Mouse (Mus musculus) v-Abl transformed pro-B cells (cell line): ENCODE results near the gene Lgals3bp.

Experiments
- in situ Hi-C, 2 experiments: fragments of 400-800 bp; cut with MboI; formaldehyde crosslinking; loops; one replicate each; pipeline ENCODE4 v1.15.1; 2025; ENCODE audit not compliant: unreplicated experiment in 2 of 2

Lgals3bp gene

DNA sequence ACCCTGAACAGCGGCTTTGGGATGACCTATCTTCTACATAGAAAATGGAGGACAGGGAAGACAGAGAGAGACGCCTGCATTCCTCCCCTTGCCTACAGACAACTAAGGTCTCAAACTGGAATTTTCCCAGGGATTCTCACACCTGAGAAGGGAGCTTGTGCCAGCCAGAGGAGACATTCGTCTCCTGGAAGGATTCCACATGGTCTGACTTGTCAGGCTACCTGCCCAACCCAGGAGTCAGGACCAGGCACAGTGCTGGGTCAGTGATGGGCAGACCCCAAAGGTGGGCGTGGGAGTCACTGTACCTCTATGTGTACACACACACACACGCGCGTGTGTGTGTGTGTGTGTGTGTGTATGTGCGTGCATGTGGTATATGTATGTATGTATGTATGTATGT is 3.4 kb upstream of the Lgals3bp start:
- in situ Hi-C loops = no loop called here

DNA sequence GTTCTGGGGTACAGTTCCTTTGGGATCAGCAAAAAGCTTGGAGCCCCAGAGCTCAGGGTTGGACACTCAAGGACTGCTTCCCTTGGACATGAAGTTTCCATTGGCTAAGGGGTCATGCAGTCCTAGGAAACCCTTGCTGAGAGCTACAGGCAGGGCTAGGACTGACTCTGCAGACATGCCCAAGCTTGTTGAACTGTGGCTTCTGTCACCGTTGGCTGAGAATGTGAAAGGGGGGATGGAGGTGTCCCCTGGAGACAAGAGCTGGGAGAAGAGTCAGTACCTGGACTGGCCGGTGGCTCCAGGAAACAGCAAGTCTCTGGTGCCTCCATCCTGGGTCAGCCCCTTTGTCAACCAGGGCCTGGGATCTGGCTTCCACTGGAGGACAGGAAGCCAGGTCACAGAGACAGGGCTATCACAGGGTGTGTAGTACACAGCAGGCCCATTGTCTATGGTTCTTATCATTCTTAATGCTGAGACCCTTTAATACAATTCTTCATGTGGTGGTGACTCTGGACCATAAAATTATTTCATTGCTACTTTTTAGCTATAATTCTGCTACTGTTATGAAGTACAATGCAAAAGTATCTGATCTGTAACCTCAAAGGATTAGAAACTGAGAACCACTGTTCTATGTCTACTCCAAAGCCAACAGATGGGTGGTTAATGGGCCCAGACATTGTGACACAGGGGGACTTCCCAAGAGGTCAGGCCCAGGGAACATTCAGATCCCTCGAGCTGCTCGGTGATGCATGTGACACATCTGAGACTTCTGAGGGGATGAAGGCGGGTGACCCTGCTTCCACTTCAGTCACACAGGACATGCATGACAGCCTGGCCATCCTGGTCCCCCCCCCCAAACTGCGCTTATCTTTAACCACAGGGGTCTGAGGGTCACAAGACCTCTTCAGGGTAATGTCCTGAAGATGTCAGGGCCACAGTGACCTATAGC is 2.3 kb upstream of the Lgals3bp start:
- in situ Hi-C loops = no loop called here

DNA sequence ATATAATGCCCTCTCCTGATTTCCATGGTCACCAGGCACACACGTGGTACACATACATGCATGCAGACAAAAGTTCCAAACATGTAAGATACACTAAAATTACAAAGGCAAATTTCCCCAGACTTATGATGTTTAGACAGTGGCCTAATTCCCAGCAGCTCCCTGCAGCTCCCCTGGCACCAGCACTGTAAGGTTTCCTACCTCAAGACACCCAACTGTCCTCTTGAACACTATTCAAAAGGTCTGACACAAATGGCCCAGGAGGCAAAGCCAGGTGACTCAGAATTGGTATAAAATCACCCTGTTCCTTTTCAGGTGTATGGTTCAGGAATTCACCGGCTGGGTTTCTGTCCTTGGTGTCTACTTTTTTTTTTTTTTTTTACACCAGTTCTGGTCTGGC is 1.3 kb upstream of the Lgals3bp start:
- in situ Hi-C loops = no loop called here

DNA sequence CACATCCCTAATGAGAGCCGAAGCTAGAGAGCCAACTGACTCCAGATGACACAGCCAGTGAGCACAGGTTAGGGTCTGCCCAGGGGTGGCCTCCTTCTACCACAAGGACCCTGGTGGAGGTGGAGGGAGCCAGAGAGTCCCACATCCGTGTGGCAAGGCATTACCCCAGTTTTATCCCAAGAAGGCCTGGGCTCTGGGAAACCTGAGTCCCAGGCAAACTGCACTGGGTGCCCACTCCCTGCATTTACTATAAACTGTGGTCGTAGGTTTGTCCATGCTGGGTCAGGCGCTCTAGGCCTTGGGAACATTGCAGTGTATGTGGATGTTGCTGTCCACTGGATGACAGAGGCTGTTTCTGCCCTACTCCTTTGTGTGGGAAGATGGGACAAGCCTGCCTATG is 697 bp downstream of the Lgals3bp start:
- in situ Hi-C loops = no loop called here

DNA sequence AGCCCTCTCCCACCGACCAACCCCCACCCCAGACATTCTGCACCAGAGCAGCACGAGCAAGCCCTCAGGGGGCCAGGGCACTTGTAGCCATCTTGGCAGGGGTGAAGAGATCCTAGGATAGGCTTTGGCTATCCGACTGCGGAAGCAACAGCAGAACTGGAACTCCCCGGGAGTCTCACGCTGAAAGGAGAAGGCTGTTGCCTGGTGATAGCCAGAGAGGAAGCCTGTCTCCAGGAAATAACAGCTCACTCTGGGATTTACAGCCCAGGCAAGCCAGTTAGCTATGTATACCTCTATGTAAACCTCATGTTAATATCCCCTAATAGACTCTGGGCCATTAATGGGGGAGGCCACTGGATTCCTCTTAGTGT is 1.3 kb downstream of the Lgals3bp start:
- in situ Hi-C loops = no loop called here

DNA sequence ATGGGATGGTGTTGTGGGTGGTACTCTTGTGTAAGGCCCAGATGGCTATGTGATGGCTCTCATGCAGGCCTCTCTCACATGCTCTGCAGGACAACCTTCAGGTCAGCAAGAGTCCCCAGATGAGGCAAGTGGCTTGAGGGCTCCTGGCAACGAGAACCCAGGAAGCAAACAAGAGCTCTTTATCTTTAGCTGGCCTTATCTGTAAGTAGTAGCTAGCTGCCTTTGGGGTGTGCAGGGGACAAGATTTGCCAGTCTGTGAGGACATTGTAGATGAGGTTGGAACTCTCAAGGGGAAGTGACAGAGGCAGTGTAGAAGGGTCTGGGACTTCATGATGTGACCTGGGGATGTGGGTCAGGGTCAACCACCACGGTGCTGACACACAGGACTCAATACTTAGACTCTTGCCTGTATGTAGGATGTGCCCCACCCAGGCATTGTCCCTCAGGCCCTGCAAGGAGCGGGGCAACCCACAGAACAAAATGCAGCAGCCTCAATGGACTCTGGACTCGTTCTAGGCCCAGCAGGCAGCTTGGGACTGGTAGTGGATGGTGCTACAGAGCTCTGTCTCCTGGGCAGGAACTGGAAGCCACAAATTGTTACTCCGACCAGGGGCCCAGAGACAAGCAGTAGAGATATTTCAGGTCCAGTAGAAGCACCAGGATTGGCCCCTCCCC is 1.9 kb downstream of the Lgals3bp start:
- in situ Hi-C loops = loop anchor here in 1 of 2 experiments (25.0 kb wide), 1 partner anchor 538 kb away; the partner anchor contains the start of genes Tha1 and Tmem235

DNA sequence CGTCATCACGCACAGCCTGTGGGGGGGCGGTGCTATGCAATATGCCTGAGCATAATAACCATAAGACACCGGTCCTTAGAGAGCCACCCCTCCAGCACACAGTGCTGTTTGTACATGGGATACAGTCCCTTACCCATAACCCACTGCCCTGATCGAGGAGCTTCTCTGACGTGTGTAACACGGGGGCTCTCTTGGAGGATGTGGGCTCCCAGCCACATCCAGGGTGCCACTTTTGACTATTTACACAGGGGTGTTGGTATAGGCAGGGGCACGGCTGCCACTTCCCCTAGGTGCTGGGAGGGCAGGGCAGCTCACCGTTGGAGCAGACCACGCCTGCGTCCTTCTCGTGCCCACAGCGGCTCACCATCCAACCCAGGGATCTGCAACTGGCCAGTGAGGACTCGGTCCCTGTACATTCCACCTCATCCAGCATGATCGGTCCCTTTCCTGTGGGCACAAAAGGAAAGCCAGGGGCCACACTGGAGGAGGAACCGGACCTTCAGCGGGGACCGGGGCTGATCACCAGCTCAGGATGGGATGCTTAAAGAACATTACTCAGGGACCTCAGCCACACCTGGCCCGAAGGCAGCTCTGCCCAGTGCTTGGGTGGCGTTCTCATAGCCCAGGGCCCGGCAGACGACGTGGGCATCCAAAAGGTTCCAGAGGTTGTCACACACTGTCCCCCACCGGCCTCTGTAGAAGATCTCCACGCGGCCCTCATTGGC is 3.9 kb downstream of the Lgals3bp start:
- in situ Hi-C loops = loop anchor here in 1 of 2 experiments (25.0 kb wide), 1 partner anchor 536 kb away; the partner anchor contains the start of genes Tha1 and Tmem235

DNA sequence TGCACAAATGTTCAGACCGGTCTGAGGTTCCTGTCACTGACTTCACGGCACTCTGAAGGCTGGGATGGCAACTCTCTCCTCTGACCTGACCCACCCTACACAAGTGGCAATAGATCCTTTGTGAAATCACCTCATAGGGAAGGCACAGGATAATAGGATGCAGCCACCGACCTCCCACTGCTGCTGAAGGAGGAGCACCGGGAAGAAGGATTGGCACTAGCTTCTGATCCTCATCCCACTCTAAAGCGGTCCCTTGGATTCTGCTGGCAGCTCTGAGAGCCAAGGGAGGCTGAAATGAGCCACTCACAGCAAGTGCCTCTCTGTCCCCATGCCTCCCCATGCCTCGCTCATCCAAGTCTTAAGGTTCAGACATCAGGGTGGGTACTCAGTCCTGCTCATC is 7.4 kb downstream of the Lgals3bp start:
- in situ Hi-C loops = loop anchor here in 1 of 2 experiments (25.0 kb wide), 1 partner anchor 532 kb away; the partner anchor contains the start of genes Tha1 and Tmem235

DNA sequence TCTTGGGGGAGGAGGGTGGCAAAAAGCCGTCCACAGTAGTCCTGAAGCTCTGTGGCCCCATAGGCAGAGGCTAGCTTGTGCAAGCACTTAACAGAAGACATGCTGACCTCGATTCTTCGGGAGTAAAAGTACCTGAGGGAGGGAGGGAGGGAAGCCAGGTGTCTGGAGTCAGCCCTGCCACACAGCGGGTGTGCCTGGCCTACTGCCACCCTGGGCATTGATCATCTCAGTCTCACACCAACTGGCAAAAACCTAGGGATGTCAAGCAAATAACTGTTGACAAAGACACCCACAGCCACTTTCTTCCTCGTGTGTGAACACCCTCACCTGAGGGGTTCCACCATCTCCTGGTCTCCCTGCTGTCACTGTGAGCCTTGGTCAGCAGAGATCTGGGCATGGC is 7.9 kb downstream of the Lgals3bp start:
- in situ Hi-C loops = loop anchor here in 1 of 2 experiments (25.0 kb wide), 1 partner anchor 532 kb away; the partner anchor contains the start of genes Tha1 and Tmem235

DNA sequence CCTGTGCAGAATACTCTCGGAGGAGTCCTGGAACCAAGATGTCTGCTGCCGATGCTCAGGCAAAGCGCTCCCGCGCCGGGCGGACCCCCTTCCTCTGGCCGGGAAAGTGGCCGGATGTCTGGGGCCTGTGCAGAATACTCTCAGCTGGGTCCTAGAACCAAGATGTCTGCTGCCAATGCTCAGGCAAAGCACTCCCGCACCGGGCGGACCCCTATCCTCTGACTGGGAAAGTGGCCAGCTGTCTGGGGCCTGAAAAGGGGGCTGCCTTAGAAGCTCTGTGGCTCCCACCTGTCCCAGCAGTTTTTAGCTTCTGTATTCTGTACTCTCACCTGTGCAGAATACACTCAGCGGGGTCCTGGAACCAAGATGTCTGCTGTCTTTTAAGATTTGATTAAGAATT is 14.1 kb downstream of the Lgals3bp start:
- in situ Hi-C loops = loop anchor here in 1 of 2 experiments (25.0 kb wide), 1 partner anchor 526 kb away; the partner anchor contains the start of genes Tha1 and Tmem235

DNA sequence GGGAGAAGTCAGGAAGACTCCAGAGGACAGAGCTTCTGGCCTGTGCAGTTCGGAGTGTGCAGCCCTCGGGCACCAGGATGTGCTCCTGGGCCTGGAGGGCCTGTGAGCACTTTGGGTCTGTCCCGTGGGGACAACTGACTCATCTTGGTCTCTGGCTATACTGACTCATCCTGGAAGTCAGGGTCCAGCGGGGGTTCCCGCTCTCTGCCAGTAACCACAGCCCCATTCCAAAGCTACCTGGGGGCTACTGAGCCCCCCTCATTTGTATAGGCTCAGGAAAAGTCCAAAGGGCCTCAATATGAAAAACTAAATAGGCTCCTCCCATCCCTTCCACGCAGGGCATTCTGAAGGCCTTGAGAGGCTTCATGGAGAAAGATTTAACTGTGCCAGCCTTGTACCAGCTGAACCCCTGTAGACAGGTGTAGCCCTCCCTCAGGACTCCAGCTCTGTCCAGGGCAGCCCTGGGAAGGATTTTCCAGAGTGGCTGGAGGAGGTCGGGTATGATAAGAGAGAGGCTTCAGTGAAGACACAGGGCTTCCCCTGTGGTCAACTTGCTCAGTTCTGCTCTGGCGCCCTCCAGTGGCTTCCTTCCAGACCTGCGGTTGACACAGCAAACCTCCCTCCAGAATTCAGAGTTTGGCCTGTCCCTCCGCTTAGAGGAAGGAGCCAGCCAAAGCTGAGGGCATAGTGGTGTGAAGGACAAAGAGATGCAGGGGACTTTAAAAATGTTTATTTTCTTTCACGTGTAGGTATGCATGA is 22.5 kb downstream of the Lgals3bp start:
- in situ Hi-C loops = loop anchor here (5.0 to 25.0 kb wide), 2 partner anchors 297 to 517 kb away; partner anchors contain the start of genes Tha1 (in 1 of the 2) and Tmem235 (in 1 of the 2)

DNA sequence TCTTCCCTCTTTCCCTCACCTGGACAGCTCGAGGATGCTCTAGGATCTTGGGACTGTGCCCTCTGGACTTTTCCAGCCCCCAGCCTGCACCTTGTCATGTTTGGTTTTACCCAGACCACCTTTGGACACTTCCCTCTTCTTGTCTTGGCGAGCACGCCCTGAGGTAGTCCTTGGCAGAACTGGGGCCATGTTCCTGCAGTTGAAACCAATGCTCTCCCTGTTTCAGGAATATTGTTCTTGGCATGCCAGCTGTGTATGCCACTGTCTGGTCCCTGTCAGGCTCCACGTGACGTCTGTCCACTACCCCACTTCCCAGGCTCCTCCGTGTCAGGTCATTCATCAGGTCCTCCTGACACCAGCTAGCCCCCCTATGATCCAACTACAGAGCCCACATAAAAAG is 23.2 kb downstream of the Lgals3bp start:
- in situ Hi-C loops = loop anchor here (5.0 to 25.0 kb wide), 2 partner anchors 296 to 516 kb away; partner anchors contain the start of genes Tha1 (in 1 of the 2) and Tmem235 (in 1 of the 2)

DNA sequence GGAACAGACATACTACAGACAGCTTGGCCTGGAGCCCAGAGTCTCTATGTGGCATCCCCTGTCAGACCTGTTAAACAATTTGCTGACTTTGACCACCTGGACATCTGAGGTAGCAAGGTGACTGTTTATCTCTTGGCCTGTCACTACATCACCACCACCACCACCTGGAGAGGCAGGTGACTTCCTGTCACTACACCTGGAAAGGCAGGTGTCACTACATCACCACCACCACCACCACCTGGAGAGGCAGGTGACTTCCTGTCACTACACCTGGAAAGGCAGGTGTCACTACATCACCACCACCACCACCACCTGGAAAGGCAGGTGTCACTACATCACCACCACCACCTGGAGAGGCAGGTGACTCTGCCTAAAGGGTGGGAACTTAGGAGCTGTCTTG is 25.6 kb downstream of the Lgals3bp start:
- in situ Hi-C loops = loop anchor here (5.0 to 25.0 kb wide), 2 partner anchors 294 to 514 kb away; partner anchors contain the start of genes Tha1 (in 1 of the 2) and Tmem235 (in 1 of the 2)

DNA sequence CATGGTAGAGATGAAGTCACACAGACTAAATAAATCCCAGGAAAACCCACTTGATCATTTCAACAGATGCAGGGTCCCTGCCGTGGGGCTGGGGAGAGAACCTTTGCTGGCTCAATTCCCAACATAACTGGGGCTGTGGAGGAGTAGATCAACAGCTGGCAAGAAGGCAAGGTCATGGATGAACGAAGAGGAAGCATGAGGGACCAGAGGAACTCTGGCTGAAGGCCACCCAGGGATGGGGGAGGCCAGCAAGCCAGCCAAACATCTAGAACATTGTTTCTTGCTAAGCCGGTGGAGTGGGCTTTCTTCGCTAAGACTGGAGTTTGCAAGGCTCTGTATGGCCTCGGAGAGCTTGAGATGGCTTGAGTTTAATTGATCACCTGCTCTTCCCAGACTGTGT is 26.0 kb downstream of the Lgals3bp start:
- in situ Hi-C loops = loop anchor here (5.0 to 25.0 kb wide), 2 partner anchors 294 to 514 kb away; partner anchors contain the start of genes Tha1 (in 1 of the 2) and Tmem235 (in 1 of the 2)

DNA sequence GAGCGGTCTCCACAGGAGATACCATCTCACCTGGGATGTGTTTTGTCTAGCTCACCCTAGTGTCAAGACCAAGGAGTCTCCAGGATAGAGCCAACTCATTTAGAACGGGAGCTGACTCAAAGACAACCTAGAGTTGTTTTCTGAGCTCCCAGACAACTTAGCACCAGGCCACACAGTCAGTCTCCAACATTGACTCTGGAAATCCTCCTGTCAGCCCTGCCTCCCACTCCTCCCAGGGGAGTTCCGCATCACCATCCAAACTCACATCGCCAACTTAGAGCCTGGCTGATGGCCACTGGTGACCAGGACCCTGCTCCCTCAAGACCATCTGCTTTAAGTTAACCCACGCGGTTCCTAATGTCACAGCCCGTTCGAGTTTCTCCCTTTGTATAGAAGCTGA is 26.4 kb downstream of the Lgals3bp start:
- in situ Hi-C loops = loop anchor here (5.0 to 25.0 kb wide), 2 partner anchors 293 to 513 kb away; partner anchors contain the start of genes Tha1 (in 1 of the 2) and Tmem235 (in 1 of the 2)

DNA sequence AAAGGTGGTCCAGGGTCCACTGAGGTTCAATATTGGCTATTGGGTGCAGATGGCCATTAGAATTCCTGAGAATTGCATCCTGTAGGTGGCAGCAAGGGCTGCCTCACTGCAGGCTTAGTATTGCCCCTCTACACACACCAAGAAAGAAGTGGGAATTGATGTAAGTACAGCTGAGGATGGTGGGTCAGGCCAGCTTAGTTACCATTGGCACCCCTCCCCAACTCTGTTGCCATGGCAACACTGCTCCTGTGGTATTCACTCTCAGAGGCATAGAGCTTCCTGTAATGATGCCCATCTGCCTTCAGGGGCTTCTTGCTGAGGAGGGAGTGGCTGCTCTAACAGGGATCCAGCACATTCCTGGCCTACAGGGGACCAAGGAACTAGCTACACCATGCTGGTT is 26.9 kb downstream of the Lgals3bp start:
- in situ Hi-C loops = loop anchor here (5.0 to 25.0 kb wide), 2 partner anchors 293 to 513 kb away; partner anchors contain the start of genes Tha1 (in 1 of the 2) and Tmem235 (in 1 of the 2)

DNA sequence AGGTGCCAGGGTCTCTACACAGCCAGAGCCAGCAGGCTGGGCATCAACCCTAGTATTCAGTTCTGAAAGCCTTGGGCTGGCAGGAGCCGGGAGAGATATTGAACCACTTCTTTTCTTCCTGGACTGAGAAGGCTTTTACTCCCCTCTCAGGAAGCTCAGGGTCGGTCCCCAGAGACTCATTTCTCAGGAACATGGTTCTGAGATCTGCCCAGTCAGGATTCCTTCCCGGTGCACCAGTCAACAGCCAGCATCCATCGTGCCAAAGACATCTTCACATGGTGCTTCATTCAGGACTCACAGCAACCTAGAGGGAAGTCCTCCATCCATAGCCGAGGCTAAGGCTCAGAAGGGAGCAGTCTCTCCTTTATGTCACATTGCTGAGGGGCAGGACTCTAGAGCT is 27.4 kb downstream of the Lgals3bp start:
- in situ Hi-C loops = no loop called here

DNA sequence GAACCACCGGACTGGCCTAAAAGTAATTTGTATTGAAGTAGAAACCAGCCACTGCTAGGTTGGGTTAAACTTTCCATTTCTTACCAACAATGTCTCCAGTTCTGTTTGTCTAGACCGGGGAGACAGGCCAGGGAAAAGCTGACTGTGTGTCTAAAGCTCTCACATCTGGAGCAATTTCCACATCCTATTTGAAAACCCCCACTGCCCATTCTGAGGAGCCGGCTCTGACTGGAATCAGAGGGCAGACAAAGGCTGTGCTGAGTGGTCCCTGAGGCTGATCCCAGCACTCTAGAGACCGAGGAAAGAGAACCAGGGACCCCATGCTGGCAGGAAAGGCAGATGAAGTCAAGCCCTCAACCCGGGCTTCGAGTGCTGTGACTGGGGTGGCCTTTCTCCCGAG is 29.3 kb downstream of the Lgals3bp start:
- in situ Hi-C loops = no loop called here

DNA sequence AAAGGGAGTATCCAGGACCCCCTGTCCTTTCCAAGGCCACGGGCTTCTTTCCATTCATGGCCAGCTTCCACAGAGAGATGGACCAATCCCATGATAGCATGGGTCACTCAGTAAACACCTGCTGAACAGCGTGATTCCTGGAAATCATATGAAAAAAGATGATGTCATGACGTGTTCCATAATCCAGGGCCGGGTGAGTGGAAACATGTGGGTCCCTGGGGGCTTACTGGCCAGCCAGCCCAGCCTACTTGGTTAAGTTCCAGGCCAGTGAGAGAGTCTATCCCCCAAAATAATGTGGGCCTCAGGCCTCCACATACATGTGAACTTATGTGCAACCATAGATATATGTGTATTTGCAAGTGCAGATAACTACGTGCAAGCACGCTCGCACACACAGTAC is 30.0 kb downstream of the Lgals3bp start:
- in situ Hi-C loops = no loop called here
